ENCODE assay signal across 20 mouse cellular contexts in the genomic region with DNA sequence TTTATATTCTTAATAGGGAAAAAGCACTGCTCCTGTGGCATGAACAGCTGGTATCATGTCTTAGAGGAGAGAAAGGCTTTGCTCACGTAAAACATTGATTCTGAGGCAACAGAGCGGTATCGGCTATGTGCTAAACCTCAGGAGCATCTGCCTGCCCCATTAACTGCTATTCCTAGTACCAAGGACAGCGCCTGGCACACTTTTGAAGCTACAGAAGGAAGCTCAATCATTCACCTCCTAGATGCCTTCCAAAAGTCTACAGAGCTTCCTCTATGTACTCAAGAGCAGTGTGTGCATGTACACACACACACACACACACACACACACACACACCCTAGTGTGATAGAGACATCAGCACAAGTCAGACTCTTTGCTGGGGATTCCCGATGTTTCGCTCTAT. TPM values are rescaled to one million over a fixed set of nuclear protein-coding genes. Genes with fewer than 3 reads are reported as not detected.
DNase-seq lines count a peak whose midpoint lies in the region; ATAC-seq and TF ChIP-seq lines count a peak whose summit lies in the region.
"Had no signal": no experiment of that assay in that cellular context is flagged by ENCODE, and none has a peak within 500 bp of the region (broad histone marks: within the 10 kb centered on the region; RNA-seq: fewer than 3 reads in every experiment).

No protein-coding gene starts in this region.

- no peak for TF ChIP-seq POLR2A in limb, embryonic 14.5 days (IDR thresholded peaks at IDR 0.05; ENCODE audit: borderline replicate concordance, extremely low read depth, insufficient read depth, insufficient read length)

- H3K27me3 ChIP-seq in neural tube, embryonic 15.5 days (replicated peaks): no peaks in the 10 kb centered on the region
- H3K27me3 ChIP-seq in limb, embryonic 14.5 days (ENCODE audit: control insufficient read depth, insufficient read depth, low read length): no peaks in the 10 kb centered on the region
- H3K27me3 ChIP-seq: forebrain, embryonic 12.5 days; heart, embryonic 12.5 days; midbrain, embryonic 12.5 days had no signal

- H3K4me1 ChIP-seq in neural tube, embryonic 15.5 days: peaks cover 33% of the 10 kb centered on the region
- no peaks in the 10 kb centered on the region for H3K4me1 ChIP-seq in limb, embryonic 14.5 days (ENCODE audit: control insufficient read depth, insufficient read depth, low read length)
- H3K4me1 ChIP-seq: heart, embryonic 12.5 days had no signal

- H3K27ac ChIP-seq in neural tube, embryonic 15.5 days (replicated peaks): no peak overlapping the region
- H3K27ac ChIP-seq in limb, embryonic 14.5 days (replicated peaks; ENCODE audit: low read depth, low read length): no peak overlapping the region
- H3K27ac ChIP-seq: forebrain, embryonic 12.5 days; midbrain, embryonic 12.5 days had no signal

- ATAC-seq in neural tube, embryonic 15.5 days (ENCODE audit: low FRiP score): no peak
- no peak for ATAC-seq in limb, embryonic 14.5 days (ENCODE audit: low FRiP score, low read depth)
- ATAC-seq: liver, postnatal 0 days had no signal

- WGBS in neural tube, embryonic 15.5 days: 74% methylated on average over 6 of the region's 6 CpGs
- WGBS in limb, embryonic 14.5 days: 74% methylated on average over 6 of the region's 6 CpGs

- no peak overlapping the region for H3K9ac ChIP-seq in neural tube, embryonic 15.5 days (replicated peaks)
- H3K9ac ChIP-seq in limb, embryonic 14.5 days (ENCODE audit: low read depth, low read length, severe bottlenecking): no peak overlapping the region
- H3K9ac ChIP-seq: forebrain, embryonic 12.5 days; heart, embryonic 12.5 days; liver, postnatal 0 days; midbrain, embryonic 12.5 days had no signal

- H3K4me3 ChIP-seq in neural tube, embryonic 15.5 days (replicated peaks): no peak overlapping the region
- H3K4me3 ChIP-seq in limb, embryonic 14.5 days (replicated peaks; ENCODE audit: low read length): no peak overlapping the region
- H3K4me3 ChIP-seq: forebrain, embryonic 12.5 days; heart, embryonic 12.5 days; midbrain, embryonic 12.5 days had no signal

- peak; percentile 9 for DNase-seq in adrenal gland, postnatal 10 days
- no peak for DNase-seq in adrenal gland, adult 18-20 months (ENCODE audit: low spot score in 2 of 2)
- peak; percentile 21 for DNase-seq in neural tube, embryonic 10.5 days (ENCODE audit: extremely low spot score, low spot score)
- peak; percentile 23 for DNase-seq in embryo, embryonic 9.5 days (ENCODE audit: extremely low spot score)
- peak; percentile 46 for DNase-seq in limb, embryonic 14.5 days (ENCODE audit: low spot score)
- no peak for DNase-seq in cerebellum, adult 11 months
- no peak for DNase-seq in gastrocnemius, postnatal 36 days
- DNase-seq: cerebellum, postnatal 36 days; heart, postnatal 4 days; kidney, postnatal 25 days; layer of hippocampus, adult 9-11 months; liver; liver, postnatal 0 days; lung, postnatal 36 days; thymus, adult 18-20 months had no signal

- intact Hi-C loops in gastrocnemius, postnatal 36 days (cut with DNase I): no loop called here

- no peak overlapping the region for H3K4me2 ChIP-seq in neural tube, embryonic 15.5 days
- no peak overlapping the region for H3K4me2 ChIP-seq in limb, embryonic 14.5 days (replicated peaks; ENCODE audit: low read depth, low read length, severe bottlenecking)
- H3K4me2 ChIP-seq: forebrain, embryonic 12.5 days; heart, embryonic 12.5 days; midbrain, embryonic 12.5 days had no signal

- no peaks in the 10 kb centered on the region for H3K9me3 ChIP-seq in neural tube, embryonic 15.5 days (replicated peaks)
- no peaks in the 10 kb centered on the region for H3K9me3 ChIP-seq in limb, embryonic 14.5 days (ENCODE audit: control insufficient read depth, low read length)
- H3K9me3 ChIP-seq: forebrain, embryonic 12.5 days; midbrain, embryonic 12.5 days had no signal

- H3K36me3 ChIP-seq in neural tube, embryonic 15.5 days: no peaks in the 10 kb centered on the region
- no peaks in the 10 kb centered on the region for H3K36me3 ChIP-seq in limb, embryonic 14.5 days (ENCODE audit: control insufficient read depth, insufficient read depth, low read length)
- H3K36me3 ChIP-seq: forebrain, embryonic 12.5 days; heart, embryonic 12.5 days; midbrain, embryonic 12.5 days had no signal

RNA-seq across cellular contexts. Expression of a gene that starts 34.4 kb away (rescaled TPM):
- 1 to 10 TPM; 2.8 to 5.2 TPM for total RNA-seq in adrenal gland, postnatal 10 days (2021)
- 1 to 10 TPM; 2.6 to 4.3 TPM for total RNA-seq in adrenal gland, adult 18-20 months (2021)
- polyA plus RNA-seq in neural tube, embryonic 15.5 days (2015; fragmentation: Nextera tagmentation; extraction: Ambion mirVana): 39.6 TPM in 2 replicates
- 7.5 and 8.6 TPM in 2 replicates for polyA plus RNA-seq in limb, embryonic 14.5 days (2012; rRNA removed)
- 9.0 and 11.1 TPM in 2 replicates for polyA plus RNA-seq in limb, embryonic 14.5 days (2014; fragmentation: Nextera tagmentation; extraction: Ambion mirVana)
- 1 to 10 TPM; 5.1 to 8.2 TPM for total RNA-seq in gastrocnemius, postnatal 36 days (2021)
- total RNA-seq: neutrophil, adult 5-6 weeks had no signal

Comparison
In these comparisons a context has a peak if more than half of its experiments do, and no peak if none do; other contexts are left out.
1. DNase-seq: peak in adrenal gland, postnatal 10 days (single experiment), neural tube, embryonic 10.5 days (single experiment), embryo, embryonic 9.5 days (single experiment) and limb, embryonic 14.5 days (single experiment); none in adrenal gland, adult 18-20 months (0 of 2), cerebellum, adult 11 months (single experiment) and gastrocnemius, postnatal 36 days (0 of 2).